Mouse (Mus musculus) lung, adult 2 months (tissue): ENCODE measurements around the gene Asb15.

Experiments used
- CTCF ChIP-seq: fragments of 200-500 bp; IDR thresholded peaks from 2 replicates; pipeline ENCODE4 v1.5.1; 2011; ENCODE audit warnings: mild to moderate bottlenecking, low read length, control low read depth; ENCODE audit not compliant: insufficient read depth
- POLR2A ChIP-seq: fragments of 200-500 bp; IDR thresholded peaks from 2 replicates; pipeline ENCODE4 v1.6.1; 2011; ENCODE audit warnings: low read depth, mild to moderate bottlenecking, control low read depth, low read length, borderline replicate concordance; ENCODE audit errors: extremely low read depth

- TF ChIP-seq POLR2A: no peak
- TF ChIP-seq CTCF: peak; percentile 16; the same call in 1 of the 2 replicates
These were observed 2.2 kb downstream of the Asb15 start for GRCm38 (mm10) chr6:24530166-24530565.
